Mouse (Mus musculus) liver, embryonic 14.5 days (tissue): ENCODE results near the gene Casp8ap2. TPM values are rescaled to one million over a fixed set of nuclear protein-coding genes. Genes with fewer than 3 reads are reported as not detected.

Experiments
- ATAC-seq: fragments of 200-750 bp; cut with Nextera tagmentation; 2 replicates; pipeline ENCODE4 v1.8.0; 2017; ENCODE audit warnings: moderate number of reproducible peaks, mild to moderate bottlenecking, moderate library complexity; ENCODE audit not compliant: insufficient read depth
- DNase-seq, 3 experiments: peaks; one replicate each; pipeline ENCODE4 v3.0.0-alpha.2; 2012 to 2013; ENCODE audit warnings: low read depth in 3 of 3, low spot score in 3 of 3
- H3K27ac ChIP-seq: fragments of 300-500 bp; sonication (generic); 2 replicates; pipeline ENCODE4 v1.5.1; 2014; ENCODE audit warnings: moderate library complexity, mild to moderate bottlenecking, control low read depth, inconsistent platforms
- H3K27me3 ChIP-seq: fragments of 300-500 bp; sonication (generic); 2 replicates; pipeline ENCODE4 v1.6.1; 2014; ENCODE audit warnings: mild to moderate bottlenecking, low read length, moderate library complexity; ENCODE audit not compliant: control insufficient read depth, insufficient read depth
- H3K36me3 ChIP-seq: fragments of 300-500 bp; sonication (generic); replicated peaks from 2 replicates; pipeline ENCODE4 v1.6.1; 2014; ENCODE audit warnings: low read depth; ENCODE audit not compliant: control insufficient read depth, insufficient read depth
- H3K4me1 ChIP-seq, 2 experiments: fragments of 200-500 bp in 1 of 2; fragments of 300-500 bp in 1 of 2; sonication (generic) in 1 of 2; replicated peaks; 2 replicates each; pipeline ENCODE4 v1.6.1; 2012 to 2014; ENCODE audit warnings: antibody characterized with exemption in 1 of 2, inconsistent platforms in 1 of 2, low read length in 1 of 2; ENCODE audit not compliant: control insufficient read depth in 2 of 2, insufficient read depth in 2 of 2
- H3K4me2 ChIP-seq: fragments of 300-500 bp; sonication (generic); 2 replicates; pipeline ENCODE4 v1.6.1; 2014; ENCODE audit warnings: low read depth, mild to moderate bottlenecking, control low read depth, moderate library complexity
- H3K4me3 ChIP-seq, 2 experiments: fragments of 200-500 bp in 1 of 2; fragments of 300-500 bp in 1 of 2; sonication (generic) in 1 of 2; 2 replicates each; pipeline ENCODE4 v1.5.1; 2012 to 2014; ENCODE audit warnings: low read depth in 2 of 2, low read length in 2 of 2, mild to moderate bottlenecking in 2 of 2, control low read depth in 1 of 2, inconsistent platforms in 1 of 2, moderate library complexity in 1 of 2; ENCODE audit not compliant: insufficient read depth in 1 of 2
- H3K9ac ChIP-seq: fragments of 300-500 bp; sonication (generic); replicated peaks from 2 replicates; pipeline ENCODE4 v1.6.1; 2014; ENCODE audit warnings: mild to moderate bottlenecking, control low read depth, moderate library complexity
- H3K9me3 ChIP-seq: fragments of 300-500 bp; sonication (generic); 2 replicates; pipeline ENCODE4 v1.6.1; 2016; ENCODE audit warnings: low read length, mixed read lengths; ENCODE audit not compliant: control insufficient read depth
- CTCF ChIP-seq: IDR thresholded peaks from 2 replicates; pipeline ENCODE4 v1.5.1; 2016; ENCODE audit warnings: antibody characterized with exemption, low read depth, control low read depth
- EP300 ChIP-seq: IDR thresholded peaks from 2 replicates; pipeline ENCODE4 v1.6.1; 2016; ENCODE audit warnings: antibody characterized with exemption, low read depth
- WGBS: fragments of 180-500 bp; shearing (Covaris S2); extraction: QIAGEN DNeasy Blood & Tissue Kit; methylation state at CpG from one replicate; pipeline ENCODE4 v1.1.7; 2014; ENCODE audit not compliant: insufficient replicate concordance; 5-methylcytosine and 5-hydroxymethylcytosine counted together
- polyA plus RNA-seq, 2 experiments: library from polyadenylated mRNA; depleted of rRNA in 1 of 2; stranded (reverse) in 1 of 2; unstranded in 1 of 2; fragments of >200 nt; fragmentation: Nextera tagmentation in 1 of 2; extraction: Ambion mirVana in 1 of 2; gene quantifications; 2 replicates each; pipeline versions ENCODE4 v1.2.1 to v1.2.3; 2012 to 2014

Casp8ap2 gene
- polyA plus RNA-seq (2012; rRNA removed) = 4.6 and 5.9 TPM in 2 replicates
- 25.2 and 25.5 TPM in 2 replicates for polyA plus RNA-seq (2014; fragmentation: Nextera tagmentation; extraction: Ambion mirVana)

- H3K4me2 ChIP-seq = peak within 1 kb of the TSS; percentile 87
- H3K9me3 ChIP-seq = no peaks in the 10 kb centered on the region
- ATAC-seq = peak; percentile 95
These were observed at the start of gene Casp8ap2 for GRCm38 (mm10) chr4:32615034-32615881. Casp8ap2 (plus strand) TSS chr4:32615451.

GRCm38 (mm10) chr4:32569054-32569453, 46.2 kb upstream of the Casp8ap2 start:
- TF ChIP-seq EP300 = no peak
- 51% methylated on average over 4 of the region's 4 CpGs for WGBS
- no peak for DNase-seq
- no peak overlapping the region for H3K9ac ChIP-seq
- no peaks in the 10 kb centered on the region for H3K27me3 ChIP-seq
- H3K9me3 ChIP-seq = no peaks in the 10 kb centered on the region
- H3K4me1 ChIP-seq = peaks cover 0 to 12% of the 10 kb centered on the region in 2 experiments; a peak in 2 of 4 replicates
- H3K27ac ChIP-seq = no peak overlapping the region
- no peak overlapping the region for H3K4me3 ChIP-seq
- no peak overlapping the region for H3K4me2 ChIP-seq
- no peak for ATAC-seq
- no peaks in the 10 kb centered on the region for H3K36me3 ChIP-seq

More at GRCm38 (mm10) chr4:32615034-32615881, at the start of gene Casp8ap2:
- H3K4me3 ChIP-seq = peak within 1 kb of the TSS; percentile 93 to 99
- DNase-seq = peak; percentile 99 to 100 (median 100)
- WGBS = under 1% methylated on average over 67 of the region's 67 CpGs
- H3K4me1 ChIP-seq = peaks cover 9 to 13% of the 10 kb centered on the region in 2 experiments
- no peaks in the 10 kb centered on the region for H3K27me3 ChIP-seq
- TF ChIP-seq CTCF (0 out of 2 replicates have a peak, but pooled peaks have one; percentile 2), EP300 (0 out of 2 replicates have a peak, but pooled peaks have one; percentile 10)
- H3K9ac ChIP-seq = peak within 1 kb of the TSS; percentile 95
- H3K27ac ChIP-seq = peak within 1 kb of the TSS; percentile 67
- H3K36me3 ChIP-seq = peaks cover 3% of the 10 kb centered on the region

- Histone ChIP-seq H3K4me2 (peak overlapping the region; percentile 37), H3K4me1 (peaks cover 0 to 12% of the 10 kb centered on the region in 2 experiments; a peak in 2 of 4 replicates), H3K9me3 (no peaks in the 10 kb centered on the region), H3K27me3 (no peaks in the 10 kb centered on the region), H3K27ac (peak overlapping the region; percentile 44), H3K9ac (no peak overlapping the region), H3K36me3 (no peaks in the 10 kb centered on the region), H3K4me3 (no peak overlapping the region)
- TF ChIP-seq EP300 (no peak), CTCF (peak; percentile 24; the same call in 1 of the 2 replicates)
- DNase-seq (no peak), ATAC-seq (peak; percentile 45; the same call in 1 of the 2 replicates)
- WGBS = 48% methylated on average over 17 of the region's 17 CpGs
These were observed 45.0 kb upstream of the Casp8ap2 start for GRCm38 (mm10) chr4:32569995-32570938.

GRCm38 (mm10) chr4:32570939-32571317, 44.3 kb upstream of the Casp8ap2 start:
- H3K9me3 ChIP-seq = no peaks in the 10 kb centered on the region
- H3K27ac ChIP-seq = peak overlapping the region; percentile 42; the same call in 1 of the 2 replicates
- H3K4me3 ChIP-seq = no peak overlapping the region
- H3K36me3 ChIP-seq = no peaks in the 10 kb centered on the region
- TF ChIP-seq CTCF (no peak), EP300 (no peak)
- WGBS = 70% methylated on average over 8 of the region's 8 CpGs
- peaks cover 0 to 12% of the 10 kb centered on the region in 2 experiments; a peak in 2 of 4 replicates for H3K4me1 ChIP-seq
- ATAC-seq (peak; percentile 49), DNase-seq (peak in 2 of 3 experiments; percentile 12 to 25)
- peak overlapping the region; percentile 37 for H3K4me2 ChIP-seq
- H3K9ac ChIP-seq = no peak overlapping the region
- no peaks in the 10 kb centered on the region for H3K27me3 ChIP-seq
